Mouse (Mus musculus) liver, adult (tissue): ENCODE measurements around the gene Pde4a.
A peak's percentile ranks its signal among the peaks of the same experiment; 100 is the strongest.

ENCODE experiments used
- GATA4 ChIP-seq: IDR thresholded peaks from 2 replicates; pipeline ENCODE4 v1.6.1; 2014; ENCODE audit warnings: mild to moderate bottlenecking, low read length; ENCODE audit not compliant: insufficient replicate concordance

Pde4a gene

GRCm38 (mm10) chr9:21137229-21137628 lies 28.3 kb upstream of the Pde4a start:
- TF ChIP-seq GATA4, result no peak

- no peak for TF ChIP-seq GATA4
These were observed 27.1 kb upstream of the Pde4a start for GRCm38 (mm10) chr9:21138386-21138785.

- no peak for TF ChIP-seq GATA4
These were observed 23.6 kb upstream of the Pde4a start for GRCm38 (mm10) chr9:21141922-21142321.

GRCm38 (mm10) chr9:21144361-21144760 lies 21.2 kb upstream of the Pde4a start:
- no peak for TF ChIP-seq GATA4

GRCm38 (mm10) chr9:21145431-21145830 lies 20.1 kb upstream of the Pde4a start:
- TF ChIP-seq GATA4, result no peak

GRCm38 (mm10) chr9:21146722-21147121 lies 18.8 kb upstream of the Pde4a start:
- TF ChIP-seq GATA4, result no peak

- no peak for TF ChIP-seq GATA4
These were observed 17.1 kb upstream of the Pde4a start for GRCm38 (mm10) chr9:21148427-21148826.

GRCm38 (mm10) chr9:21149077-21149653 lies 16.3 kb upstream of the Pde4a start:
- TF ChIP-seq GATA4, result no peak

- peak; percentile 9; the same call in 1 of the 2 replicates for TF ChIP-seq GATA4
These were observed 15.7 kb upstream of the Pde4a start, which contains the start of gene Cdc37 for GRCm38 (mm10) chr9:21149654-21150419. Gene Cdc37 (minus strand): TSS chr9:21149982.

GRCm38 (mm10) chr9:21152715-21153114 lies 12.8 kb upstream of the Pde4a start:
- no peak for TF ChIP-seq GATA4

- no peak for TF ChIP-seq GATA4
These were observed 12.2 kb upstream of the Pde4a start for GRCm38 (mm10) chr9:21153331-21153730.

GRCm38 (mm10) chr9:21153833-21154232 lies 11.7 kb upstream of the Pde4a start:
- no peak for TF ChIP-seq GATA4

- TF ChIP-seq GATA4, result no peak
These were observed 10.7 kb upstream of the Pde4a start for GRCm38 (mm10) chr9:21154787-21155186.

- no peak for TF ChIP-seq GATA4
These were observed 4.2 kb upstream of the Pde4a start for GRCm38 (mm10) chr9:21161209-21161909.

GRCm38 (mm10) chr9:21163086-21164050 lies 2.1 kb upstream of the Pde4a start:
- TF ChIP-seq GATA4, result no peak
